Mouse (Mus musculus): ENCODE data around the gene Arih2.

- no peak for TF ChIP-seq CTCF (IDR thresholded peaks at IDR 0.05; ENCODE audit: control insufficient read depth, insufficient read depth, insufficient replicate concordance, low read depth, low read length)
- no peak for TF ChIP-seq POLR2A (IDR thresholded peaks at IDR 0.05; ENCODE audit: control insufficient read depth, low read depth, low read length)
Measured at GRCm38 (mm10) chr9:108572321-108572720, 76.9 kb downstream of the Arih2 start.
